Comparison of ENCODE assay signal across 14 mouse cellular contexts in the genomic region with DNA sequence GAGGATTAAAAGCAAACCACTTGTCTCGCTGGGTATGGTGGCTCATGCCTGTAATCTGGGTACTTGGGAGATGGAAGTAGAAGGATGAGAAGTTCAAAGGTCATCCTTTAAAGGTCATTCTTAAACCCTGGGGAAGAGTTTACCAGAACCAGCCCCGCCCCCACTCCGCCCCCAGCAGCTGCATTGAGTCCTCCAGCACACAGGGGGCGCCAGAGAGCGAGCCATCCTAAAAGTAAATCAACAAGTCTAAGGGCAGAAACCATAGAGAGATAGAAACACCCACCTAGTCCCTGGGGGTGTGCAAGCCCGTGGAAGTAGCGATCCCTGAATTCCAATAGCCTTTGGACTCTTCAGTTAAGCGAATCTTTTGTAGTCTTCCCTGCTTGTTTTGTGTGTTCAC.
DNase-seq lines count a peak whose midpoint lies in the region; ATAC-seq and TF ChIP-seq lines count a peak whose summit lies in the region.
"Had no signal": no experiment of that assay in that cellular context is flagged by ENCODE, and none has a peak within 500 bp of the region (broad histone marks: within the 10 kb centered on the region; RNA-seq: fewer than 3 reads in every experiment).

No protein-coding gene starts in this region.

- H3K27me3 ChIP-seq in hindbrain, postnatal 0 days (ENCODE audit: insufficient read depth, low read length): no peaks in the 10 kb centered on the region
- H3K27me3 ChIP-seq in hindbrain, embryonic 16.5 days (replicated peaks; ENCODE audit: control insufficient read depth, insufficient read depth, low read length): peaks cover 4% of the 10 kb centered on the region; the same call in 1 of the 2 replicates
- H3K27me3 ChIP-seq in testis, adult 2 months (ENCODE audit: control insufficient read depth, insufficient read depth, low read length): no peaks in the 10 kb centered on the region
- H3K27me3 ChIP-seq: embryonic facial prominence, embryonic 13.5 days; kidney, embryonic 15.5 days; limb, embryonic 12.5 days had no signal

- DNase-seq in hindbrain, postnatal 0 days (ENCODE audit: low spot score): no peak
- DNase-seq in right cerebral cortex, postnatal 14 days: peak; percentile 6
- no peak for DNase-seq in right cerebral cortex, adult 18-20 months
- peak; percentile 11 for DNase-seq in T-cell, adult 2 months (ENCODE audit: low spot score)
- no peak for DNase-seq in layer of hippocampus, postnatal 10 days (ENCODE audit: low spot score in 2 of 2)
- no peak for DNase-seq in adrenal gland, adult 2 months
- DNase-seq: cerebellum, adult 11 months; heart, postnatal 36 days had no signal

- no peak overlapping the region for H3K4me3 ChIP-seq in hindbrain, postnatal 0 days (ENCODE audit: low read length)
- no peak overlapping the region for H3K4me3 ChIP-seq in hindbrain, embryonic 16.5 days (ENCODE audit: low read length)
- H3K4me3 ChIP-seq in testis, adult 2 months (ENCODE audit: control insufficient read depth, low read depth, low read length): peak overlapping the region; percentile 30; the same call in 1 of the 2 replicates
- H3K4me3 ChIP-seq: embryonic facial prominence, embryonic 13.5 days; kidney, embryonic 15.5 days; limb, embryonic 12.5 days; midbrain, embryonic 12.5 days had no signal

- TF ChIP-seq CTCF in hindbrain, postnatal 0 days (IDR thresholded peaks at IDR 0.05; ENCODE audit: low read depth): peak; percentile 58
- peak; percentile 92 for TF ChIP-seq CTCF in testis, adult 2 months (IDR thresholded peaks at IDR 0.05; ENCODE audit: control insufficient read depth, insufficient read depth, insufficient replicate concordance, low read depth, low read length)

- no peak overlapping the region for H3K4me2 ChIP-seq in hindbrain, postnatal 0 days (ENCODE audit: low read depth, low read length)
- H3K4me2 ChIP-seq in hindbrain, embryonic 16.5 days (ENCODE audit: low read length): no peak overlapping the region
- H3K4me2 ChIP-seq: embryonic facial prominence, embryonic 13.5 days; kidney, embryonic 15.5 days; limb, embryonic 12.5 days; midbrain, embryonic 12.5 days had no signal

- no peak overlapping the region for H3K27ac ChIP-seq in hindbrain, postnatal 0 days
- no peak overlapping the region for H3K27ac ChIP-seq in hindbrain, embryonic 16.5 days (ENCODE audit: low read depth, low read length)
- H3K27ac ChIP-seq in testis, adult 2 months (ENCODE audit: control insufficient read depth, insufficient read depth, low read depth, low read length): no peak overlapping the region
- H3K27ac ChIP-seq: embryonic facial prominence, embryonic 13.5 days; kidney, embryonic 15.5 days; limb, embryonic 12.5 days; midbrain, embryonic 12.5 days had no signal

- ATAC-seq in hindbrain, postnatal 0 days: no peak
- ATAC-seq in hindbrain, embryonic 16.5 days: no peak

- no peaks in the 10 kb centered on the region for H3K9me3 ChIP-seq in hindbrain, postnatal 0 days (ENCODE audit: low read length)
- no peaks in the 10 kb centered on the region; the same call in 1 of the 2 replicates for H3K9me3 ChIP-seq in hindbrain, embryonic 16.5 days (ENCODE audit: control insufficient read depth, low read length)
- H3K9me3 ChIP-seq: embryonic facial prominence, embryonic 13.5 days; midbrain, embryonic 12.5 days had no signal

- no peak overlapping the region for H3K9ac ChIP-seq in hindbrain, postnatal 0 days (replicated peaks; ENCODE audit: low read length)
- H3K9ac ChIP-seq in hindbrain, embryonic 16.5 days (ENCODE audit: low read depth, low read length): no peak overlapping the region
- H3K9ac ChIP-seq: embryonic facial prominence, embryonic 13.5 days; kidney, embryonic 15.5 days; limb, embryonic 12.5 days; midbrain, embryonic 12.5 days had no signal

- peaks cover 6% of the 10 kb centered on the region; the same call in 1 of the 2 replicates for H3K4me1 ChIP-seq in hindbrain, postnatal 0 days (ENCODE audit: insufficient read depth, low read length)
- H3K4me1 ChIP-seq in hindbrain, embryonic 16.5 days (ENCODE audit: control insufficient read depth, insufficient read depth, low read depth, low read length): peaks cover 7% of the 10 kb centered on the region
- H3K4me1 ChIP-seq in testis, adult 2 months (ENCODE audit: control insufficient read depth, insufficient read depth, low read length): peaks cover 13% of the 10 kb centered on the region

- no peaks in the 10 kb centered on the region for H3K36me3 ChIP-seq in hindbrain, postnatal 0 days (ENCODE audit: insufficient read depth, low read length)
- no peaks in the 10 kb centered on the region for H3K36me3 ChIP-seq in hindbrain, embryonic 16.5 days (ENCODE audit: control insufficient read depth, insufficient read depth, low read length)
- H3K36me3 ChIP-seq in testis, adult 2 months (ENCODE audit: control insufficient read depth, insufficient read depth, low read length): no peaks in the 10 kb centered on the region
- H3K36me3 ChIP-seq: embryonic facial prominence, embryonic 13.5 days; kidney, embryonic 15.5 days; limb, embryonic 12.5 days; midbrain, embryonic 12.5 days had no signal

- 76% methylated on average over 8 of the region's 8 CpGs for WGBS in hindbrain, postnatal 0 days
- WGBS in hindbrain, embryonic 16.5 days: 81% methylated on average over 8 of the region's 8 CpGs

- no peak for TF ChIP-seq POLR2A in testis, adult 2 months (IDR thresholded peaks at IDR 0.05; ENCODE audit: control insufficient read depth, low read depth, low read length)

Comparison
In these comparisons a context has a peak if more than half of its experiments do, and no peak if none do; other contexts are left out.
1. DNase-seq: peak in right cerebral cortex, postnatal 14 days (single experiment) and T-cell, adult 2 months (single experiment); none in hindbrain, postnatal 0 days (single experiment), right cerebral cortex, adult 18-20 months (single experiment), layer of hippocampus, postnatal 10 days (0 of 2) and adrenal gland, adult 2 months (single experiment).